Mouse (Mus musculus) bone marrow macrophage, adult 2 months (primary cell): ENCODE data around the gene Gm20388.

Experiments used
- CTCF ChIP-seq: IDR thresholded peaks from 2 replicates; pipeline ENCODE4 v1.5.1; 2012; ENCODE audit warnings: low read depth, mild to moderate bottlenecking, low read length, moderate library complexity
- POLR2A ChIP-seq: IDR thresholded peaks from 2 replicates; pipeline ENCODE4 v1.6.1; 2012; ENCODE audit warnings: mild to moderate bottlenecking, low read depth, low read length, borderline replicate concordance

DNA sequence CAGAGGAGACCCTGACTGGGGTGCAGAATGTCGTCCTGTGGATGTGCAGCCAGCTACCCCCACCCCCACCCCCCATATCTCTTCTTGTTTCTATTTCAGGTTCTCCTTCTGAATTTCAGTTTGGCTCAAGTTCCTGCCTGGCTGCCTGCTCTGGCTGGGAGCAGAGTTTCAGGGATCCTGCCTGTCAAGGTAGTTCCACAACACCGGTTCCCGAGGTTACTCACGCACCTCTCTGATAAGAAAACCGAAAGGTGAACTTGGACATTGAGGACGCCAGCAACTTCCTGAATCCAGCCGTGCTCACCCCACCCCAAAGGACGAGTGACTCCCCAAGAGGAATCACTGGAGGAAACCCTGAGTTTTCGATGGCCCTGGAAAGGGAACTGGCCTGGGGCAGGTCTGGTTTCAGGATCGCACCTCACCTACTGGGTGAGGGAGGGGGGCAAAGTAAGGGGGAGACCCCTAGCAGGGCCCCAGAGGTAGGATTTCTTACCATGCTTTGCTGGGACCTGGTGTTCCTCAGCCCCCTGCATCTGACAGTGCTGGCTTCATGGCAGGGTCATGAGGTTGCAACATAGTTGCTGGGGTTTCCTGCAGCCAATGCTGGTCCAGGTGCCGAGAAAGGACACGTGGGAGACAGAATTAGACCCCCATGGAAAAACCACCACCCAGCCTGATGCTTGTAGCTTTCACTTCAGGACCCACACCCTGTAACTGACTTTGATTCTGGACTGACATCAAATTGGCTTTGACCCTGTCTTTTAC is 858.0 kb downstream of the Gm20388 start:
- no peak for TF ChIP-seq POLR2A
- TF ChIP-seq CTCF, result no peak
